Mouse (Mus musculus): Measurements from ENCODE around the gene Smco1. TPM values are rescaled to one million over a fixed set of nuclear protein-coding genes. Genes with fewer than 3 reads are reported as not detected.
"Not testable (repeated sequence)": the region's sequence is repeated elsewhere in the genome, so short reads cannot be mapped to it uniquely, and the experiment has no call there.

Gene Smco1
- polyA plus RNA-seq, 1 experiment from 2014 or later, result 0.15 TPM

GRCm38 (mm10) chr16:32299617-32300016 lies 28.3 kb downstream of the Smco1 start:
- not testable (repeated sequence) for H3K27me3 ChIP-seq (ENCODE audit: control insufficient read depth, insufficient read depth, low read length); ATAC-seq (ENCODE audit: low read depth); H3K4me1 ChIP-seq (ENCODE audit: control insufficient read depth, insufficient read depth, low read length); H3K27ac ChIP-seq (ENCODE audit: low read depth, low read length); H3K9me3 ChIP-seq (ENCODE audit: control insufficient read depth, low read length); H3K4me2 ChIP-seq (ENCODE audit: low read depth, low read length); H3K9ac ChIP-seq (replicated peaks; ENCODE audit: low read depth, low read length); H3K4me3 ChIP-seq (ENCODE audit: low read depth, low read length)
- WGBS, result 97% methylated on average over 4 of the region's 4 CpGs
- H3K36me3 ChIP-seq (ENCODE audit: control insufficient read depth, insufficient read depth, low read length), result peaks cover 22% of the 10 kb centered on the region

GRCm38 (mm10) chr16:32303046-32303445 lies 31.8 kb downstream of the Smco1 start:
- Histone ChIP-seq H3K27ac (ENCODE audit: low read depth, low read length) (no peak overlapping the region), H3K4me3 (ENCODE audit: low read depth, low read length) (no peak overlapping the region), H3K27me3 (ENCODE audit: control insufficient read depth, insufficient read depth, low read length) (no peaks in the 10 kb centered on the region), H3K4me1 (ENCODE audit: control insufficient read depth, insufficient read depth, low read length) (no peaks in the 10 kb centered on the region), H3K36me3 (ENCODE audit: control insufficient read depth, insufficient read depth, low read length) (peaks cover 10% of the 10 kb centered on the region; the same call in 1 of the 2 replicates), H3K9ac (replicated peaks; ENCODE audit: low read depth, low read length) (no peak overlapping the region), H3K4me2 (ENCODE audit: low read depth, low read length) (no peak overlapping the region), H3K9me3 (ENCODE audit: control insufficient read depth, low read length) (no peaks in the 10 kb centered on the region)
- 32% methylated on average over 1 of the region's 1 CpGs for WGBS
- no peak for ATAC-seq (ENCODE audit: low read depth)

- no peaks in the 10 kb centered on the region for H3K27me3 ChIP-seq (ENCODE audit: control insufficient read depth, insufficient read depth, low read length)
- no peak overlapping the region for H3K4me3 ChIP-seq (ENCODE audit: low read depth, low read length)
- no peaks in the 10 kb centered on the region for H3K4me1 ChIP-seq (ENCODE audit: control insufficient read depth, insufficient read depth, low read length)
- no peak overlapping the region for H3K27ac ChIP-seq (ENCODE audit: low read depth, low read length)
- ATAC-seq (ENCODE audit: low read depth), result no peak
- no peak overlapping the region for H3K9ac ChIP-seq (replicated peaks; ENCODE audit: low read depth, low read length)
- WGBS, result 94% methylated on average over 7 of the region's 7 CpGs
- H3K9me3 ChIP-seq (ENCODE audit: control insufficient read depth, low read length), result no peaks in the 10 kb centered on the region
- peaks cover 2% of the 10 kb centered on the region; the same call in 1 of the 2 replicates for H3K36me3 ChIP-seq (ENCODE audit: control insufficient read depth, insufficient read depth, low read length)
- no peak overlapping the region for H3K4me2 ChIP-seq (ENCODE audit: low read depth, low read length)
These were observed 32.6 kb downstream of the Smco1 start for GRCm38 (mm10) chr16:32303886-32304285.

- ATAC-seq (ENCODE audit: low read depth), result no peak
- no peaks in the 10 kb centered on the region for H3K36me3 ChIP-seq (ENCODE audit: control insufficient read depth, insufficient read depth, low read length)
- H3K4me2 ChIP-seq (ENCODE audit: low read depth, low read length), result no peak overlapping the region
- no peaks in the 10 kb centered on the region for H3K27me3 ChIP-seq (ENCODE audit: control insufficient read depth, insufficient read depth, low read length)
- H3K4me1 ChIP-seq (ENCODE audit: control insufficient read depth, insufficient read depth, low read length), result no peaks in the 10 kb centered on the region
- H3K9ac ChIP-seq (replicated peaks; ENCODE audit: low read depth, low read length), result no peak overlapping the region
- 73% methylated on average over 4 of the region's 4 CpGs for WGBS
- no peak overlapping the region for H3K4me3 ChIP-seq (ENCODE audit: low read depth, low read length)
- no peaks in the 10 kb centered on the region for H3K9me3 ChIP-seq (ENCODE audit: control insufficient read depth, low read length)
- no peak overlapping the region for H3K27ac ChIP-seq (ENCODE audit: low read depth, low read length)
These were observed 40.7 kb downstream of the Smco1 start for GRCm38 (mm10) chr16:32311970-32312369.

DNA sequence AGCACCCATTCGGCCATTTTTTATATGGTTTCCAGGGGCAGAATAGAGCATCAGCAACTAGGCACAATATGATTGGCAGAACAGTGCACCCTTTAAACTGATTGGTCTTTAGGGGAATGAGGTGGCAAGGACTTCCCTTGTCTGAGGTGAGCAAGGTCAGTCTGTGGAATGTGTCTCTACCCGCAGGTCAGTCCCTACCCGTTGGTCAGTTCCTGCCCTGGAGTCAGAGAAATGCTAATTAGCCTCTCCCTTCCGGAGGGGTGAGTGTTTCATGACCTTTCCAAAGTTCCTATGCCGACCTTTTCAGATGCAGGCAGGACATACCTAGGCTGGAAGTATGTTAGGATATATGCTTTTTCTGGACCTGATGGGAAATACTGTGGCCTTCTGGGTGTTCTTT lies 41.1 kb downstream of the Smco1 start:
- Histone ChIP-seq H3K9ac (replicated peaks; ENCODE audit: low read depth, low read length) (no peak overlapping the region), H3K27me3 (ENCODE audit: control insufficient read depth, insufficient read depth, low read length) (no peaks in the 10 kb centered on the region), H3K27ac (ENCODE audit: low read depth, low read length) (no peak overlapping the region), H3K36me3 (ENCODE audit: control insufficient read depth, insufficient read depth, low read length) (no peaks in the 10 kb centered on the region), H3K4me2 (ENCODE audit: low read depth, low read length) (no peak overlapping the region), H3K9me3 (ENCODE audit: control insufficient read depth, low read length) (no peaks in the 10 kb centered on the region), H3K4me3 (ENCODE audit: low read depth, low read length) (no peak overlapping the region), H3K4me1 (ENCODE audit: control insufficient read depth, insufficient read depth, low read length) (no peaks in the 10 kb centered on the region)
- 58% methylated on average over 5 of the region's 5 CpGs for WGBS
- ATAC-seq (ENCODE audit: low read depth), result no peak

GRCm38 (mm10) chr16:32312859-32313258 lies 41.6 kb downstream of the Smco1 start:
- H3K4me2 ChIP-seq (ENCODE audit: low read depth, low read length), result no peak overlapping the region
- H3K9ac ChIP-seq (replicated peaks; ENCODE audit: low read depth, low read length), result no peak overlapping the region
- ATAC-seq (ENCODE audit: low read depth), result no peak
- no peak overlapping the region for H3K27ac ChIP-seq (ENCODE audit: low read depth, low read length)
- H3K4me3 ChIP-seq (ENCODE audit: low read depth, low read length), result no peak overlapping the region
- no peaks in the 10 kb centered on the region for H3K9me3 ChIP-seq (ENCODE audit: control insufficient read depth, low read length)
- no peaks in the 10 kb centered on the region for H3K4me1 ChIP-seq (ENCODE audit: control insufficient read depth, insufficient read depth, low read length)
- H3K27me3 ChIP-seq (ENCODE audit: control insufficient read depth, insufficient read depth, low read length), result no peaks in the 10 kb centered on the region
- no peaks in the 10 kb centered on the region for H3K36me3 ChIP-seq (ENCODE audit: control insufficient read depth, insufficient read depth, low read length)
- WGBS, result 79% methylated on average over 4 of the region's 4 CpGs

DNA sequence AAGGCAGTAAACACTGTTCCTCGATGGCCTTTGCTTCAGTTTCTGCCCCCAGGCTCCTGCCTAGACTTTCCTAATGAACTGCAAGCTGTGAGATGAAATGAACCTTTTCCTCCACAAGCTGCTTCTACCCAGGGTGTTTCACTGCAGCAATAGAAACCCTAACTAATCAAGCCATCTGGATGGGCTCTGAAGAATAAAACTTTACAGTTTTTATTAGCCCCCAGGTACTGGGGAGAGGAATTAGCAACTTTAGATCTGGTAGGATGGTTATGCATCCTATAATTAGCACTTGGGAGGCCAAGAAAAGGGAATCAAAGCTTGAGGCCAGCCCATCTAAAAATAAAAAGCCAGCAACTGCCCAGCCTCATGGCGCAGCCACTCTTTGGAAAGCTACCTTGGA lies 45.3 kb downstream of the Smco1 start:
- Histone ChIP-seq H3K4me1 (ENCODE audit: control insufficient read depth, insufficient read depth, low read length) (no peaks in the 10 kb centered on the region), H3K4me3 (ENCODE audit: low read depth, low read length) (no peak overlapping the region), H3K36me3 (ENCODE audit: control insufficient read depth, insufficient read depth, low read length) (no peaks in the 10 kb centered on the region), H3K27ac (ENCODE audit: low read depth, low read length) (no peak overlapping the region), H3K4me2 (ENCODE audit: low read depth, low read length) (no peak overlapping the region), H3K9me3 (ENCODE audit: control insufficient read depth, low read length) (no peaks in the 10 kb centered on the region), H3K9ac (replicated peaks; ENCODE audit: low read depth, low read length) (no peak overlapping the region), H3K27me3 (ENCODE audit: control insufficient read depth, insufficient read depth, low read length) (no peaks in the 10 kb centered on the region)
- WGBS, result 42% methylated on average over 2 of the region's 2 CpGs
- ATAC-seq (ENCODE audit: low read depth), result no peak

GRCm38 (mm10) chr16:32323953-32324352 lies 52.7 kb downstream of the Smco1 start:
- Histone ChIP-seq H3K36me3 (ENCODE audit: control insufficient read depth, insufficient read depth, low read length) (no peaks in the 10 kb centered on the region), H3K4me3 (ENCODE audit: low read depth, low read length) (no peak overlapping the region), H3K4me2 (ENCODE audit: low read depth, low read length) (no peak overlapping the region), H3K9ac (replicated peaks; ENCODE audit: low read depth, low read length) (no peak overlapping the region), H3K27me3 (ENCODE audit: control insufficient read depth, insufficient read depth, low read length) (no peaks in the 10 kb centered on the region), H3K4me1 (ENCODE audit: control insufficient read depth, insufficient read depth, low read length) (no peaks in the 10 kb centered on the region), H3K27ac (ENCODE audit: low read depth, low read length) (no peak overlapping the region), H3K9me3 (ENCODE audit: control insufficient read depth, low read length) (no peaks in the 10 kb centered on the region)
- 35% methylated on average over 7 of the region's 7 CpGs for WGBS
- no peak for ATAC-seq (ENCODE audit: low read depth)
